Mouse (Mus musculus): ENCODE measurements at regions not wholly inside any gene's neighbourhood (a gene's known extent, or its start where the extent isn't known, plus 50 kb on each side); places are given as distances from the start of the nearest gene placed in this dataset.
A peak's percentile ranks its signal among the peaks of the same experiment; 100 is the strongest.

DNA sequence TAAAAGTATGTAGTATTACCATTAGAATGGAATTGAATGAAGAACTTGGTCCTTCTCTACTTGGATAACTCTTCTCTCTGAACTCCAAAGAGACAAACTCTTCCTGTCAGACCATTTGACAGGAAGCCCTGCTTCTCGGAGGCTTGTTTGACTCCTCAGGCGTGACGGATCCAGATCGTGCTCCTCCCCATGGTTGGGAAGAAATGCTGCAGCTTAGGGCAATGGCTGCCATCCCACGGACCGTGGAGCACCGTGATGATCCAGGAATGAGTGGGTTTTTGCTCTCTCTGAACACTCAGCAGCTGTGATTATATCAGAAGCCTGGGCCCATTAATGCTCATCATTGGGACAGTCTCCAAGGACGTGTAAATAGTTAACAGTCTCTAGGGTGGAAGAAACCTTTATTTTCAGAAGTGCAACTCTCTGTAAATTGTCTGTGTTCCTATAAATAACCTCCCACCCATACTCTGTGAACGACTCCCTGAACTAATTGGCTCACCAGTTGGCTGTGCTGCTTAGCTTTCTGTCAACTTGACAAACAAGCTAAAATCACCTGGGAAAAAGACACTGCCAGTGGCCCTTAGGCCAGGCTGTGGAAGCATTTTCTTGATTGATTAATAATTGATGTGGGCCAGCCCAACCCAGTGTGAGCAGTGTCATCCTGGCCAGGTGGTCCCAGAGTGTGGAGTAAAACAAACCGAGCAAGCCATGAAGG lies 88.2 kb upstream of the Mylip start:
- no peak overlapping the region for H3K9ac ChIP-seq (ENCODE audit: insufficient read depth, low read depth, low read length, poor library complexity, severe bottlenecking)
- no peak for DNase-seq (ENCODE audit: low read depth, low spot score)
- no peaks in the 10 kb centered on the region for H3K4me1 ChIP-seq (ENCODE audit: control insufficient read depth in 2 of 2, insufficient read depth in 2 of 2, low read length in 2 of 2, poor library complexity in 1 of 2)
- TF ChIP-seq CHD2 (IDR thresholded peaks at IDR 0.05; ENCODE audit: low read depth, low read length) (no peak), HCFC1 (IDR thresholded peaks at IDR 0.05; ENCODE audit: borderline replicate concordance, insufficient read depth, low read length) (no peak), ZC3H11A (IDR thresholded peaks at IDR 0.05; ENCODE audit: borderline replicate concordance, low read depth, low read length) (no peak), ZNF384 (IDR thresholded peaks at IDR 0.05; ENCODE audit: low read depth, low read length) (no peak), MAFK (IDR thresholded peaks at IDR 0.05; ENCODE audit: insufficient read depth, low read depth, low read length) (no peak)
- H3K27ac ChIP-seq (ENCODE audit: insufficient read depth, low read depth, low read length, poor library complexity, severe bottlenecking), result no peak overlapping the region
- in situ Hi-C loops (cut with MboI; ENCODE audit: low sequenced_read_pairs in 2 of 2, unreplicated experiment in 2 of 2), result no loop called here
- H3K4me3 ChIP-seq (ENCODE audit: insufficient read depth in 1 of 2, low read depth in 1 of 2, low read length in 2 of 2, poor library complexity in 1 of 2, severe bottlenecking in 1 of 2), result no peak overlapping the region
- no peaks in the 10 kb centered on the region for H3K9me3 ChIP-seq (ENCODE audit: control insufficient read depth, insufficient read depth, low read depth, low read length)
- no peaks in the 10 kb centered on the region for H3K36me3 ChIP-seq (ENCODE audit: control insufficient read depth, insufficient read depth, low read length, poor library complexity, severe bottlenecking)

DNA sequence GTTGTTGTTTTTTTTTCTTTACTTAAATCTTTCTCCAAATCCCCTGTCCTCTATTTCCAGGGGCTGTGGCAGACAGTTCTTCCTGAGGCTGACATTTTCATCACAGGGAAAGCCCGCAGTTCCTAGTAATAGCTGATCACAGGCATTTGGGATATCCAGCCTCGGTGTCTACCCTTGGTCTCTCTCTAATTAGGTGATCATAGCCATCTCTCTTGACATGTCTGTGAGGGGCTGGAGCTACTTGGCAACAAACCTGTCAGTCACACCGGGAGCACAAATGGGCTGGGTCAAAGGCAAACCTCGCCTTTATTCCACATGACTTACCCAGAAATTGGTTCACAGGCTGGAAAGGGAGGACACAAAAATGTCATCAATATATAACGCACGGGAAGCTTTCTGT lies 86.7 kb upstream of the Mylip start:
- H3K4me1 ChIP-seq (ENCODE audit: control insufficient read depth in 2 of 2, insufficient read depth in 2 of 2, low read length in 2 of 2, poor library complexity in 1 of 2), result peaks cover 0 to 2% of the 10 kb centered on the region in 2 experiments; a peak in 2 of 4 replicates
- TF ChIP-seq ZC3H11A (IDR thresholded peaks at IDR 0.05; ENCODE audit: borderline replicate concordance, low read depth, low read length) (no peak), CHD2 (IDR thresholded peaks at IDR 0.05; ENCODE audit: low read depth, low read length) (no peak), ZNF384 (IDR thresholded peaks at IDR 0.05; ENCODE audit: low read depth, low read length) (no peak), HCFC1 (IDR thresholded peaks at IDR 0.05; ENCODE audit: borderline replicate concordance, insufficient read depth, low read length) (no peak), MAFK (IDR thresholded peaks at IDR 0.05; ENCODE audit: insufficient read depth, low read depth, low read length) (no peak)
- no peak overlapping the region for H3K9ac ChIP-seq (ENCODE audit: insufficient read depth, low read depth, low read length, poor library complexity, severe bottlenecking)
- DNase-seq (ENCODE audit: low read depth, low spot score), result no peak
- no peak overlapping the region for H3K27ac ChIP-seq (ENCODE audit: insufficient read depth, low read depth, low read length, poor library complexity, severe bottlenecking)
- in situ Hi-C loops (cut with MboI; ENCODE audit: low sequenced_read_pairs in 2 of 2, unreplicated experiment in 2 of 2), result no loop called here
- no peaks in the 10 kb centered on the region for H3K36me3 ChIP-seq (ENCODE audit: control insufficient read depth, insufficient read depth, low read length, poor library complexity, severe bottlenecking)
- H3K4me3 ChIP-seq (ENCODE audit: insufficient read depth in 1 of 2, low read depth in 1 of 2, low read length in 2 of 2, poor library complexity in 1 of 2, severe bottlenecking in 1 of 2), result no peak overlapping the region
- H3K9me3 ChIP-seq (ENCODE audit: control insufficient read depth, insufficient read depth, low read depth, low read length), result no peaks in the 10 kb centered on the region

DNA sequence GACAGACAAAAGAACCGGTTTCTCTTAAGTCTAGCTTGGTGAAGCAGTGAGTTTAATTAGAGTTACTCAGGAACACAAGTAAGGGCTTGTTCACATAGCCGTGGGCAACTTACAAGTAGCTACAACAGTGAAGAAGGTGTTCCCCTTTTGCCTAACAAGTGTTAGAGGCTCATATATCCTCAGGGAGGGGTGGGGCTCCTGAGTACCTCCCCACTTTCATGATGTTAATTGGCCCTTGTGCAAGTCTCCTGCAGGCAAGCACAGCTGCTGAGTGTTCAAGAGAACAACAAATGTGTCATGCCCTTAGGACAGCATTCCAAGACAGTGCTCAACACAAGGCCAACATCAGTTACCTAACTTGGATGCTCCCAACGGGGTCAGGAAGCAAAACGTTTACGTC lies 83.4 kb upstream of the Mylip start:
- H3K4me1 ChIP-seq (ENCODE audit: control insufficient read depth in 2 of 2, insufficient read depth in 2 of 2, low read length in 2 of 2, poor library complexity in 1 of 2), result peaks cover 0 to 2% of the 10 kb centered on the region in 2 experiments; a peak in 2 of 4 replicates
- no peak overlapping the region; the same call in 1 of the 2 replicates for H3K27ac ChIP-seq (ENCODE audit: insufficient read depth, low read depth, low read length, poor library complexity, severe bottlenecking)
- no peak overlapping the region for H3K9ac ChIP-seq (ENCODE audit: insufficient read depth, low read depth, low read length, poor library complexity, severe bottlenecking)
- in situ Hi-C loops (cut with MboI; ENCODE audit: low sequenced_read_pairs in 2 of 2, unreplicated experiment in 2 of 2), result no loop called here
- no peaks in the 10 kb centered on the region for H3K9me3 ChIP-seq (ENCODE audit: control insufficient read depth, insufficient read depth, low read depth, low read length)
- peak; percentile 83 for DNase-seq (ENCODE audit: low read depth, low spot score)
- no peak overlapping the region for H3K4me3 ChIP-seq (ENCODE audit: insufficient read depth in 1 of 2, low read depth in 1 of 2, low read length in 2 of 2, poor library complexity in 1 of 2, severe bottlenecking in 1 of 2)
- no peak for TF ChIP-seq ZC3H11A (IDR thresholded peaks at IDR 0.05; ENCODE audit: borderline replicate concordance, low read depth, low read length)
- no peaks in the 10 kb centered on the region for H3K36me3 ChIP-seq (ENCODE audit: control insufficient read depth, insufficient read depth, low read length, poor library complexity, severe bottlenecking)

DNA sequence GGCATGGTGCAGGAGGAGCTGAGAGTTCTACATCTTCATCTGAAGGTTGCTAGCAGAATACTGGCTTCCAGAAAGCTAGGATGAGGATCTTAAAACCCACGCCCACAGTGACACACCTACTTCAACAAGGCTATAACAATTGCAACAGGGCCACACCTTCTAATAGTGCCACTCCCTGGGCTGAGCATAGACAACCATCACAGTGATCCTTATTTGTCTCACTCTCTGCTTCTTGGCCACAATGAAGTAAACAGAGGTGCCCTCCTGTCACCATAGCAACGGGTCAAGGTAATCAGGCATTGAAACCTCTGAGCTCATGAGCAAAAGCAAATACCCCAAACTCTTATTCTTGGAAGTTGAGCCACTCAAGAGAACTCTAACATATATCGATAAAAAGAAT lies 82.3 kb upstream of the Mylip start:
- peak; percentile 17 for DNase-seq (ENCODE audit: low read depth, low spot score)
- H3K36me3 ChIP-seq (ENCODE audit: control insufficient read depth, insufficient read depth, low read length, poor library complexity, severe bottlenecking), result no peaks in the 10 kb centered on the region
- TF ChIP-seq ZC3H11A (IDR thresholded peaks at IDR 0.05; ENCODE audit: borderline replicate concordance, low read depth, low read length) (no peak), MAFK (IDR thresholded peaks at IDR 0.05; ENCODE audit: insufficient read depth, low read depth, low read length) (no peak), HCFC1 (IDR thresholded peaks at IDR 0.05; ENCODE audit: borderline replicate concordance, insufficient read depth, low read length) (no peak), ZNF384 (IDR thresholded peaks at IDR 0.05; ENCODE audit: low read depth, low read length) (no peak), CHD2 (IDR thresholded peaks at IDR 0.05; ENCODE audit: low read depth, low read length) (no peak)
- peaks cover 0 to 2% of the 10 kb centered on the region in 2 experiments; a peak in 2 of 4 replicates for H3K4me1 ChIP-seq (ENCODE audit: control insufficient read depth in 2 of 2, insufficient read depth in 2 of 2, low read length in 2 of 2, poor library complexity in 1 of 2)
- no peaks in the 10 kb centered on the region for H3K9me3 ChIP-seq (ENCODE audit: control insufficient read depth, insufficient read depth, low read depth, low read length)
- no peak overlapping the region for H3K27ac ChIP-seq (ENCODE audit: insufficient read depth, low read depth, low read length, poor library complexity, severe bottlenecking)
- H3K4me3 ChIP-seq (ENCODE audit: insufficient read depth in 1 of 2, low read depth in 1 of 2, low read length in 2 of 2, poor library complexity in 1 of 2, severe bottlenecking in 1 of 2), result no peak overlapping the region
- in situ Hi-C loops (cut with MboI; ENCODE audit: low sequenced_read_pairs in 2 of 2, unreplicated experiment in 2 of 2), result no loop called here
- no peak overlapping the region for H3K9ac ChIP-seq (ENCODE audit: insufficient read depth, low read depth, low read length, poor library complexity, severe bottlenecking)

Measured in ES-E14 (cell line).